Mouse (Mus musculus): Measurements from ENCODE around the gene Sparcl1. TPM values are rescaled to one million over a fixed set of nuclear protein-coding genes. Genes with fewer than 3 reads are reported as not detected.

Sparcl1 gene
- polyA plus RNA-seq, 1 experiment from 2014 or later = 5.2 TPM

DNA sequence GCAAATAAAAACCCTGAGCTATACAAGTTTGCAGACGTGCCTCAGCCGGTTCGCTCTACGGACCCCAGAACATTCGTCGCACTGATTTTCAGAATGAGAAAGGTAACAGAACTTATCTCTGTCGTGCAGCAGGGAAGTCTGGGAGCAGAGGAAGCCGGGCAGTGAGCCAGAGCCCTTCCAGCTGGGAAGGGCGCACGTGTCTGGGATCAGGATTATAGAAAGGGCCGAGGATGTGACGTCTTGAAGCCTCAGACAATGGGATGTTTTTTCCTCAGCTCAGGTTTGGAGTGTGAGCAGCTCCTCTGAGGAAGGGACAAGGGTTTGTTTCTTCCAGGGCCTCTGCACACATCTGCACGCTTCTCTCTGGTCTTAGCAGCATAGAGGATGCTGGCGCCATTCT lies 1.6 kb upstream of the Sparcl1 start:
- ATAC-seq (peak; percentile 55), DNase-seq (peak; percentile 29)
- no peak overlapping the region for H3K27ac ChIP-seq (ENCODE audit: low read depth)

GRCm38 (mm10) chr5:104112511-104112910 lies 1.0 kb downstream of the Sparcl1 start:
- 19% methylated on average over 5 of the region's 5 CpGs for WGBS (ENCODE audit: insufficient replicate concordance)
- ATAC-seq = no peak
- H3K36me3 ChIP-seq (replicated peaks; ENCODE audit: insufficient read depth, low read length) = no peaks in the 10 kb centered on the region
- no peak for DNase-seq
- no peak for TF ChIP-seq CTCF (IDR thresholded peaks at IDR 0.05; ENCODE audit: low read depth)
- TF ChIP-seq EP300 (IDR thresholded peaks at IDR 0.05; ENCODE audit: low read depth) = no peak
- no peak overlapping the region for H3K4me2 ChIP-seq (ENCODE audit: low read depth, low read length)
- no peak overlapping the region for H3K4me3 ChIP-seq (ENCODE audit: low read depth, low read length)
- no peaks in the 10 kb centered on the region for H3K4me1 ChIP-seq (ENCODE audit: insufficient read depth)
- H3K27me3 ChIP-seq (ENCODE audit: insufficient read depth, low read length) = no peaks in the 10 kb centered on the region
- H3K9me3 ChIP-seq (ENCODE audit: low read length) = no peaks in the 10 kb centered on the region
- H3K27ac ChIP-seq (ENCODE audit: low read depth) = no peak overlapping the region
- no peak overlapping the region for H3K9ac ChIP-seq (replicated peaks)

More for the DNA sequence above, 1.6 kb upstream of the Sparcl1 start:
- TF ChIP-seq CTCF (IDR thresholded peaks at IDR 0.05; ENCODE audit: low read depth) = no peak
- TF ChIP-seq EP300 (IDR thresholded peaks at IDR 0.05; ENCODE audit: low read depth) = no peak
- Histone ChIP-seq H3K4me1 (ENCODE audit: insufficient read depth) (no peaks in the 10 kb centered on the region), H3K27me3 (ENCODE audit: insufficient read depth, low read length) (no peaks in the 10 kb centered on the region), H3K9ac (replicated peaks) (no peak overlapping the region), H3K4me3 (ENCODE audit: low read depth, low read length) (no peak overlapping the region), H3K4me2 (ENCODE audit: low read depth, low read length) (no peak overlapping the region), H3K36me3 (replicated peaks; ENCODE audit: insufficient read depth, low read length) (no peaks in the 10 kb centered on the region), H3K9me3 (ENCODE audit: low read length) (no peaks in the 10 kb centered on the region)
- WGBS (ENCODE audit: insufficient replicate concordance) = 46% methylated on average over 14 of the region's 14 CpGs

DNA sequence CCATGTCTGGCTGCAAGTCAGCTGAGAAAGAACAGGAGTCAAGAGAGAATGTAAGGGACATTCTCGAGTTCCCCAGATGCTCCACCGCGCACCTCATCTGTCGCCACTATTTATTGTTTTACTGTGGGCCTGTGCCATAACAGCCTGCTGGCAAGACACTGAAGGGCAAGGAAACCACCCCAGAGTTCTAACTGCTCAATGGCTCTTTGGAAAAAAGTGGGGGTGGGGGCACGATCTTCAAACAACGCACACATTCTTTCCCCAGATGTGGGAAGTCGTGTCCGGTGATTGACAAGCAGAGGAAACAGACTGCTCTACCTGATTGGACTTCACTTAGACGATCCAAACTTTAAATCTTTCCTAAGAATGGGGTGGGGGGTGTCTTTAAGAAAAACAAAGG lies 1.5 kb downstream of the Sparcl1 start:
- no peak for ATAC-seq
- H3K4me3 ChIP-seq (ENCODE audit: low read depth, low read length) = no peak overlapping the region
- no peaks in the 10 kb centered on the region for H3K27me3 ChIP-seq (ENCODE audit: insufficient read depth, low read length)
- no peak for TF ChIP-seq CTCF (IDR thresholded peaks at IDR 0.05; ENCODE audit: low read depth)
- no peak for TF ChIP-seq EP300 (IDR thresholded peaks at IDR 0.05; ENCODE audit: low read depth)
- no peak overlapping the region for H3K27ac ChIP-seq (ENCODE audit: low read depth)
- no peak for DNase-seq
- no peak overlapping the region for H3K4me2 ChIP-seq (ENCODE audit: low read depth, low read length)
- H3K9me3 ChIP-seq (ENCODE audit: low read length) = no peaks in the 10 kb centered on the region
- H3K4me1 ChIP-seq (ENCODE audit: insufficient read depth) = no peaks in the 10 kb centered on the region
- 17% methylated on average over 9 of the region's 9 CpGs for WGBS (ENCODE audit: insufficient replicate concordance)
- H3K36me3 ChIP-seq (replicated peaks; ENCODE audit: insufficient read depth, low read length) = no peaks in the 10 kb centered on the region
- no peak overlapping the region for H3K9ac ChIP-seq (replicated peaks)

DNA sequence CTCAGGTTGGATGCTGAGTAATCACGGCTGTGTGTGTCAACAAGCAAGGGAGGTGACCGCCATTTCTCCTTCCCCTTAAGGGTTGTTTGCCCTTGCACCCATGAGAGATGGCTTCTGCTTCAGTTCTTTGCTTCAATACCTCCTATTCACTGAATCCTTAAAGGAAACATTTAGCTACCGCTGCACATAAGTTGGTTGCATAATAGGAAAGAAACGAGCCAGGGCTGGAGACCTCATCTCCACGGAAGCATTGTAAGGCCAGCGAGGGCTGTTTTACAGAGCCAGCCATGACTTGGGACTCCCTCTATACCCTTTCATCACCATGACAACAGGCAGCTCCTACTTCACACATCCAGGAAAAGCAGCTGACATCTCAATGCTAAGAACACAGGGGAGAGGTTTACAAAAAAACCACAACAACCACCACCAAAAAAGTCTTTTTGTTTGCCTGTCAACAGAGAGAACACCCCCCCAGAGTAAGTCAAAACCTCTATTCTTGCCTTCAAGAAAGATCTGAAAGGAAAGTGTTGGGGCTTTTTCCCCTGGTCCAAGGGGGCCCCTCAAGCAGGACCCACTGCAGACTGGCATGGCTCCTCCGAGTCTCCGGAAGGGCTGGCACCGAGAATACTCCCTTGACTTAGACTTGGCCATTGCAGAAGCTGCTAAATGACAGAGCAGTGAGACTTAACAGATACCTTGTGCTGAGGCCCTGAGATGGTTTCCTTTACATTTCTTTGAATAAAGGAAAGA lies 3.2 kb downstream of the Sparcl1 start:
- ATAC-seq = no peak
- Histone ChIP-seq H3K9ac (replicated peaks) (no peak overlapping the region), H3K36me3 (replicated peaks; ENCODE audit: insufficient read depth, low read length) (no peaks in the 10 kb centered on the region), H3K27me3 (ENCODE audit: insufficient read depth, low read length) (no peaks in the 10 kb centered on the region), H3K4me2 (ENCODE audit: low read depth, low read length) (no peak overlapping the region), H3K27ac (ENCODE audit: low read depth) (no peak overlapping the region), H3K4me3 (ENCODE audit: low read depth, low read length) (no peak overlapping the region), H3K4me1 (ENCODE audit: insufficient read depth) (no peaks in the 10 kb centered on the region), H3K9me3 (ENCODE audit: low read length) (no peaks in the 10 kb centered on the region)
- no peak for DNase-seq
- no peak for TF ChIP-seq EP300 (IDR thresholded peaks at IDR 0.05; ENCODE audit: low read depth)
- no peak for TF ChIP-seq CTCF (IDR thresholded peaks at IDR 0.05; ENCODE audit: low read depth)
- 43% methylated on average over 9 of the region's 9 CpGs for WGBS (ENCODE audit: insufficient replicate concordance)

DNA sequence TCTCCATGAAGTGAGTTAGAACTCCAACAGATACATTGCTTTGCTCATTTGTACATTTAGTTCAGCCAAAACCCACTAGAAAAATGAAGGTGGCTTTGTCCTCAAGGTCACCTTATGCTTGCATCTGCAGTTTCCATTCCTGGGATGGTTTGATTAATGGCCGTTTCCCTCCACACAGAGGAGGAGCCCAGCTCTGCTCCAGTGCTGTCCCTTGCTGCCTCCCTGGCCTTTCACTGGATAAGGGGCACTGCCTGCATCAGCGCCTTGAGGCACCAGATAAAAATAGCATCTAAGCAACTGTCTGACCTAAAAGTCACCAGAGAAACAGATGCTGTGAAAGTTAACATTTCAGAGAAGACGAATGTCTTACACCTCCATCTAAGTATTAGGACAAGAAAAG lies 4.0 kb downstream of the Sparcl1 start:
- no peak for DNase-seq
- Histone ChIP-seq H3K27me3 (ENCODE audit: insufficient read depth, low read length) (no peaks in the 10 kb centered on the region), H3K27ac (ENCODE audit: low read depth) (no peak overlapping the region), H3K36me3 (replicated peaks; ENCODE audit: insufficient read depth, low read length) (no peaks in the 10 kb centered on the region), H3K4me2 (ENCODE audit: low read depth, low read length) (no peak overlapping the region), H3K4me3 (ENCODE audit: low read depth, low read length) (no peak overlapping the region), H3K4me1 (ENCODE audit: insufficient read depth) (no peaks in the 10 kb centered on the region), H3K9ac (replicated peaks) (no peak overlapping the region), H3K9me3 (ENCODE audit: low read length) (no peaks in the 10 kb centered on the region)
- ATAC-seq = no peak
- TF ChIP-seq CTCF (IDR thresholded peaks at IDR 0.05; ENCODE audit: low read depth) (no peak), EP300 (IDR thresholded peaks at IDR 0.05; ENCODE audit: low read depth) (no peak)
- WGBS (ENCODE audit: insufficient replicate concordance) = 54% methylated on average over 3 of the region's 3 CpGs

DNA sequence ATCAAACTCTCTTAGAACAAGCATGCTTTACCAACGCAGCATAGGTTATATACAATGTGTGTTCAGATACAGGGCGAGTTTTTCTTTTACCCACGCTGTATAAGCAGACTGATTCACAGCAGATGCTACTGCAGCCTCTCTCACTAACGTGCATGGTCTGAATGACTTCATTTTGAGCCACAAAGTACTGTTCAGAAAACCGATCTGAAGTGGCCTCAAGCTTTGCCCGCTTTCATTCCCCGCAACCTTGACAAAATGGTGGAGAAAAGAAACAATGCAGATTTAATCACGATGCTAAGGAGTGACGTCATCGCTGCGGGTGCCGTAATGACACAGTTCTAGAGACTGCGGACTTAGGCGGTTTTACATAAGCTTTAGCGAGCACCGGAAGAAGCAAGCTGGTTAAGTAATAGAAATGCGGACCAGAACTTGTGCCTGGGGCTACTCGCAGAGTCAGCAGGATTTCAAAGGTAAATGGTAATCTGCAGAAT lies 4.6 kb downstream of the Sparcl1 start:
- no peak overlapping the region for H3K9ac ChIP-seq (replicated peaks)
- H3K27ac ChIP-seq (ENCODE audit: low read depth) = no peak overlapping the region
- H3K4me3 ChIP-seq (ENCODE audit: low read depth, low read length) = no peak overlapping the region
- 28% methylated on average over 18 of the region's 18 CpGs for WGBS (ENCODE audit: insufficient replicate concordance)
- H3K36me3 ChIP-seq (replicated peaks; ENCODE audit: insufficient read depth, low read length) = no peaks in the 10 kb centered on the region
- DNase-seq = no peak
- no peaks in the 10 kb centered on the region for H3K9me3 ChIP-seq (ENCODE audit: low read length)
- TF ChIP-seq EP300 (IDR thresholded peaks at IDR 0.05; ENCODE audit: low read depth) (no peak), CTCF (IDR thresholded peaks at IDR 0.05; ENCODE audit: low read depth) (no peak)
- H3K4me2 ChIP-seq (ENCODE audit: low read depth, low read length) = 0 out of 2 replicates have a peak overlapping the region, but pooled peaks have one; percentile 26
- H3K27me3 ChIP-seq (ENCODE audit: insufficient read depth, low read length) = no peaks in the 10 kb centered on the region
- H3K4me1 ChIP-seq (ENCODE audit: insufficient read depth) = no peaks in the 10 kb centered on the region
- ATAC-seq = no peak
